Mouse (Mus musculus) forebrain, embryonic 14.5 days (tissue): ENCODE data around the gene Usp20. TPM values are rescaled to one million over a fixed set of nuclear protein-coding genes. Genes with fewer than 3 reads are reported as not detected.

Source experiments
- ATAC-seq: fragments of 200-750 bp; cut with Nextera tagmentation; 2 replicates; pipeline ENCODE4 v1.8.0; 2017; ENCODE audit warnings: mild to moderate bottlenecking, moderate library complexity
- DNase-seq: peaks from one replicate; pipeline ENCODE4 v3.0.0-alpha.2; 2015; ENCODE audit warnings: low spot score
- H3K27ac ChIP-seq: fragments of 300-500 bp; sonication (generic); 2 replicates; pipeline ENCODE4 v1.5.1; 2014; ENCODE audit warnings: low read depth, mild to moderate bottlenecking, control low read depth, low read length, moderate library complexity
- H3K27me3 ChIP-seq: fragments of 300-500 bp; sonication (generic); replicated peaks from 2 replicates; pipeline ENCODE4 v1.6.1; 2014; ENCODE audit warnings: low read length, control low read depth, mixed read lengths; ENCODE audit not compliant: control insufficient read depth, insufficient read depth
- H3K36me3 ChIP-seq: fragments of 300-500 bp; sonication (generic); 2 replicates; pipeline ENCODE4 v1.6.1; 2014; ENCODE audit warnings: low read length, control low read depth; ENCODE audit not compliant: control insufficient read depth, insufficient read depth
- H3K4me1 ChIP-seq: fragments of 300-500 bp; sonication (generic); 2 replicates; pipeline ENCODE4 v1.6.1; 2014; ENCODE audit warnings: antibody characterized with exemption, low read length, control low read depth; ENCODE audit not compliant: control insufficient read depth, insufficient read depth
- H3K4me2 ChIP-seq: fragments of 300-500 bp; sonication (generic); 2 replicates; pipeline ENCODE4 v1.6.1; 2014; ENCODE audit warnings: mild to moderate bottlenecking, control low read depth, low read length
- H3K4me3 ChIP-seq: fragments of 300-500 bp; sonication (generic); 2 replicates; pipeline ENCODE4 v1.5.1; 2014; ENCODE audit warnings: low read depth, low read length, control low read depth
- H3K9ac ChIP-seq: fragments of 300-500 bp; sonication (generic); 2 replicates; pipeline ENCODE4 v1.6.1; 2014; ENCODE audit warnings: mild to moderate bottlenecking, low read length, control low read depth, moderate library complexity
- H3K9me3 ChIP-seq: fragments of 300-500 bp; sonication (generic); replicated peaks from 2 replicates; pipeline ENCODE4 v1.6.1; 2016; ENCODE audit warnings: low read length, control low read depth, mixed read lengths; ENCODE audit not compliant: control insufficient read depth
- WGBS: fragments of 180-500 bp; shearing (Covaris S2); extraction: QIAGEN DNeasy Blood & Tissue Kit; methylation state at CpG from one replicate; pipeline ENCODE4 v1.1.7; 2014; 5-methylcytosine and 5-hydroxymethylcytosine counted together
- polyA plus RNA-seq: library from polyadenylated mRNA; unstranded; fragments of >200 nt; fragmentation: Nextera tagmentation; extraction: Ambion mirVana; gene quantifications from 2 replicates; pipeline ENCODE4 v1.2.1, GENCODE M21; 2014

Usp20 gene
- polyA plus RNA-seq, 1 experiment from 2014 or later = 18.7 TPM

DNA sequence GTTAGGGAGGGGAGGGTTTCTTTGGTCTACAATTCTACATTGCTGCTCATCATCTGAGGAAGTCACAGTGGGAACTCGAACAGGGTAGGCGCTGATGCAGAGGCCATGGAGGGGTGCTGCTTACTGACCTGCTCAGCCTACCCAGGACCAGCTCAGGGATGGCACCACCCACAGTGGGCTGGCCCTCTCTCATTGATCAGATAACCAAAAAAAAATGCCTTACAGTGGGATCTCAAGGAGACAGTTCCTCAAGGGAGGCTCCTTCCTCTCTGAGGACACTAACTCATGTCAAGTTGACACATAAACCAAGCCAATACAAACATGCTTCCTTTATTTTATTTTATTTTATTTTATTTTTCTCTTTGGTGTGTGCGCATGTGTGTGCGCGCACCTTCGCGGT, 87.4 kb downstream of the Usp20 start:
- H3K9me3 ChIP-seq = no peaks in the 10 kb centered on the region
- H3K4me2 ChIP-seq = no peak overlapping the region
- DNase-seq (no peak), ATAC-seq (no peak)
- no peak overlapping the region for H3K4me3 ChIP-seq
- H3K4me1 ChIP-seq = peaks cover 11% of the 10 kb centered on the region
- no peak overlapping the region for H3K9ac ChIP-seq
- H3K27ac ChIP-seq = peak overlapping the region; percentile 84; the same call in 1 of the 2 replicates
- 89% methylated on average over 7 of the region's 7 CpGs for WGBS
- H3K36me3 ChIP-seq = no peaks in the 10 kb centered on the region
- H3K27me3 ChIP-seq = no peaks in the 10 kb centered on the region

Other genes with a start within 250 kb of the Usp20 start
- 2.4 and 2.7 TPM in 2 replicates for gene 1700001O22Rik, start 178.6 kb upstream of the Usp20 start, polyA plus RNA-seq
- 128 and 139 TPM in 2 replicates for gene Ntmt1, start 174.5 kb upstream of the Usp20 start, polyA plus RNA-seq
- gene Asb6, start 151.9 kb upstream of the Usp20 start, polyA plus RNA-seq = 35.9 and 39.9 TPM in 2 replicates
- 2.9 and 3.0 TPM in 2 replicates for gene Prrx2, start 147.3 kb upstream of the Usp20 start, polyA plus RNA-seq
- 2.6 and 3.3 TPM in 2 replicates for gene Ptges, start 52.4 kb upstream of the Usp20 start, polyA plus RNA-seq
- gene Tor1b, start 29.3 kb upstream of the Usp20 start, polyA plus RNA-seq = 24.9 and 25.2 TPM in 2 replicates
- gene Tor1a, start 14.3 kb upstream of the Usp20 start, polyA plus RNA-seq = 91.6 and 95.4 TPM in 2 replicates
- gene BC005624, start 78 bp upstream of the Usp20 start, polyA plus RNA-seq = 60.1 and 67.6 TPM in 2 replicates
- 7.9 and 12.3 TPM in 2 replicates for gene Fnbp1, start 159.7 kb downstream of the Usp20 start, polyA plus RNA-seq
- 26.8 and 28.3 TPM in 2 replicates for gene Gpr107, start 170.0 kb downstream of the Usp20 start, polyA plus RNA-seq